Mouse (Mus musculus) heart, embryonic 15.5 days (tissue): ENCODE measurements around the gene Rex1bd. TPM values are rescaled to one million over a fixed set of nuclear protein-coding genes. Genes with fewer than 3 reads are reported as not detected.

Experiments
- ATAC-seq: fragments of 200-750 bp; cut with Nextera tagmentation; replicated peaks from 2 replicates; pipeline ENCODE4 v1.8.0; 2017; ENCODE audit warnings: low read depth, moderate TSS enrichment; ENCODE audit not compliant: insufficient number of reproducible peaks, insufficient read depth, low FRiP score
- H3K27ac ChIP-seq: fragments of 300-500 bp; sonication (generic); 2 replicates; pipeline ENCODE4 v1.5.1; 2015; ENCODE audit warnings: mild to moderate bottlenecking, inconsistent platforms
- H3K27me3 ChIP-seq: fragments of 300-500 bp; sonication (generic); 2 replicates; pipeline ENCODE4 v1.6.1; 2015; ENCODE audit warnings: inconsistent platforms
- H3K36me3 ChIP-seq: fragments of 300-500 bp; sonication (generic); 2 replicates; pipeline ENCODE4 v1.6.1; 2015; ENCODE audit warnings: mild to moderate bottlenecking, inconsistent platforms
- H3K4me1 ChIP-seq: fragments of 300-500 bp; sonication (generic); replicated peaks from 2 replicates; pipeline ENCODE4 v1.6.1; 2015; ENCODE audit warnings: inconsistent platforms
- H3K4me2 ChIP-seq: fragments of 300-500 bp; sonication (generic); 2 replicates; pipeline ENCODE4 v1.6.1; 2015; ENCODE audit warnings: inconsistent platforms, mild to moderate bottlenecking, moderate library complexity
- H3K4me3 ChIP-seq: fragments of 300-500 bp; sonication (generic); 2 replicates; pipeline ENCODE4 v1.5.1; 2015; ENCODE audit warnings: mild to moderate bottlenecking, inconsistent platforms
- H3K9ac ChIP-seq: fragments of 300-500 bp; sonication (generic); 2 replicates; pipeline ENCODE4 v1.6.1; 2015; ENCODE audit warnings: mild to moderate bottlenecking, inconsistent platforms
- H3K9me3 ChIP-seq: fragments of 300-500 bp; sonication (generic); replicated peaks from 2 replicates; pipeline ENCODE4 v1.6.1; 2016; ENCODE audit warnings: inconsistent platforms
- WGBS: fragments of 180-500 bp; shearing (Covaris S2); methylation state at CpG from one replicate; pipeline ENCODE4 v1.1.7; 2015; ENCODE audit warnings: mixed read lengths; 5-methylcytosine and 5-hydroxymethylcytosine counted together
- polyA plus RNA-seq: library from polyadenylated mRNA; unstranded; fragments of >200 nt; fragmentation: Nextera tagmentation; extraction: Ambion mirVana; gene quantifications from 2 replicates; pipeline ENCODE4 v1.2.1, GENCODE M21; 2015

The Rex1bd gene
- polyA plus RNA-seq, 1 experiment from 2014 or later, result 117 TPM

DNA sequence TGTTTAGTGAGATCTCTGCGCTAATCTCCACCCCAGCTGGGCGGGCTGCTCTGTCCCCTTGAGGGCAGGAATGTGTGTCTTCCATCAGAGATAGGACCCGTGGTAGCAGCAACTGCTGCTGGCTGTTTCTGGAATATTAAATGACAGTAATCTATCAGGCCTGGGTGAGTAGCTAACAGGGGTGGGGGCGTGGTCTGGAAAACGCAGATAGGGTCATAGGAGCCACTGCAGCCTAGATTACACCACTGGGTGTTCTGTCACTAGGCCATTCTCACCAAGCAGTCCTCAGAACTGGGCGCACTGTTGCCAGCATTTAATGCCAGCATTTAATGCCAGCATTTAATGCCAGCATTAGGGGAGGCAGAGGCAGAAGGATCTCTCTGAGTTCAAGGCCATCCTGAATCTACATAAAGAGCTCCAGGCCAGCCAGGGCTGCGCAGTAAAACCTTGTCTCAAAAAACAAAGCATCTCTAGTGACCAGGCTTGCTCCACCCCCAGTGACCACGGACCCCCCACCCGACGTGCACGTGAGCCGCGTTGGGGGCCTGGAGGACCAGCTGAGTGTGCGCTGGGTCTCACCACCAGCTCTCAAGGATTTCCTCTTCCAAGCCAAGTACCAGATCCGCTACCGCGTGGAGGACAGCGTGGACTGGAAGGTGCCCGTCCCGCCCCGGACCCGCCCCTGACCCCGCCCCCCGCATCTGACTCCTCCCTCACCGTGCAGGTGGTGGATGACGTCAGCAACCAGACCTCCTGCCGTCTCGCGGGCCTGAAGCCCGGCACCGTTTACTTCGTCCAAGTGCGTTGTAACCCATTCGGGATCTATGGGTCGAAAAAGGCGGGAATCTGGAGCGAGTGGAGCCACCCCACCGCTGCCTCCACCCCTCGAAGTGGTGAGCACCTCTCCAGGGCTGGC, 5.9 kb downstream of the Rex1bd start:
- Histone ChIP-seq H3K27ac (no peak overlapping the region), H3K4me1 (peaks cover 42% of the 10 kb centered on the region), H3K36me3 (no peaks in the 10 kb centered on the region), H3K4me3 (0 out of 2 replicates have a peak overlapping the region, but pooled peaks have one; percentile 2), H3K4me2 (peak overlapping the region; percentile 17; the same call in 1 of the 2 replicates), H3K9ac (no peak overlapping the region), H3K9me3 (no peaks in the 10 kb centered on the region), H3K27me3 (peaks cover 78% of the 10 kb centered on the region)
- WGBS, result 9% methylated on average over 39 of the region's 39 CpGs
- ATAC-seq, result no peak

- Histone ChIP-seq H3K4me2 (no peak overlapping the region), H3K4me3 (peak overlapping the region; percentile 6; the same call in 1 of the 2 replicates)
- WGBS, result 8% methylated on average over 12 of the region's 12 CpGs
Observed at GRCm38 (mm10) chr8:70495771-70496062, 10.8 kb downstream of the Rex1bd start.

DNA sequence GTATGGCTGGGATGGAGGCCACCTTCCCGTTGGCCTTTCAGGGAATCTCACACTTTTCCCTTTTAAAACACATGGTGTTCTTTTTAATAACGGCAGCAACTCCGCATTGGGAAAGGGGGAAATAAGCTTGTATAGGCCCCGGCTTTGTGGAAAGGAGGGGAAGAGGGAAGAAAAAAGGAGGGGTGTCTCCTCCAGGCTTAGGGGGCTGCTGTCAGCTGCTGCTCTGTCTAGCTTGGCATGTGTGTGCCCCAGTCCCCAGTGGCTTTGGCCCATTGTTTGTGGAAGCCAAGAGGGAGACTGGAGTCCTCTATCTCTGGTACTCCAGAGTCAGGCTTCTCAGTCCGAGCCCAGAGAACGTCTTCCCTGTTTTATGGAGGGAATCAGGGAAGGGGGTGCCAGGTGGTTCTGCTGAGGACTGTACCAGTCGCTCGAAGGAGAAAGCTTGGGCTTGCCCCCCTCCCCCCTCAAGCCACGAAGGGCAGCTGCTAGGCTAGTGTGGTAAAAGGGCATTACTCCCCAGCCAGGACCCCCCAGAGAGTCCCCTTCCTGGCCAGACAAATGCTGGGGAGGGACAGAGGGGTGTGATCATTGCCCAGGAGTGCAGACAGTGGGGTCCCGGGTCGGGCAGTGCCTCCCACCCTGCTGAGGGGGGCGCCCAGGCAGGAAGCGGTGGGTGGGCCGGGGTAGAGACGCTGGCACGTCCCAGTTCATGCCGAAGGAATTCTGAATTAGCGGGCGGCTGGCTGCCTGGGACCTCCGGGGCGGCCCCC, 11.4 kb downstream of the Rex1bd start:
- 6% methylated on average over 21 of the region's 21 CpGs for whole genome bisulfite sequencing
- 0 out of 2 replicates have a peak overlapping the region, but pooled peaks have one; percentile 3 for H3K9ac ChIP-seq

More at GRCm38 (mm10) chr8:70495771-70496062, 10.8 kb downstream of the Rex1bd start:
- peaks cover 35% of the 10 kb centered on the region for H3K4me1 ChIP-seq
- peaks cover 100% of the 10 kb centered on the region for H3K27me3 ChIP-seq
- H3K27ac ChIP-seq, result no peak overlapping the region
- ATAC-seq, result no peak
- H3K9ac ChIP-seq, result no peak overlapping the region
- no peaks in the 10 kb centered on the region for H3K9me3 ChIP-seq
- no peaks in the 10 kb centered on the region for H3K36me3 ChIP-seq

GRCm38 (mm10) chr8:70494416-70494945, 12.1 kb downstream of the Rex1bd start:
- no peak overlapping the region for H3K27ac ChIP-seq

More for the DNA sequence above, 11.4 kb downstream of the Rex1bd start:
- Histone ChIP-seq H3K36me3 (no peaks in the 10 kb centered on the region), H3K27me3 (peaks cover 100% of the 10 kb centered on the region), H3K4me1 (peaks cover 33% of the 10 kb centered on the region), H3K9me3 (no peaks in the 10 kb centered on the region), H3K27ac (no peak overlapping the region), H3K4me3 (peak overlapping the region; percentile 6; the same call in 1 of the 2 replicates), H3K4me2 (no peak overlapping the region)
- ATAC-seq, result no peak

GRCm38 (mm10) chr8:70493692-70494415, 12.7 kb downstream of the Rex1bd start:
- WGBS, result 3% methylated on average over 47 of the region's 47 CpGs

More at GRCm38 (mm10) chr8:70494416-70494945, 12.1 kb downstream of the Rex1bd start:
- Histone ChIP-seq H3K4me1 (peaks cover 36% of the 10 kb centered on the region), H3K4me2 (peak overlapping the region; percentile 80; the same call in 1 of the 2 replicates), H3K36me3 (no peaks in the 10 kb centered on the region), H3K9ac (no peak overlapping the region), H3K4me3 (peak overlapping the region; percentile 49), H3K27me3 (peaks cover 100% of the 10 kb centered on the region), H3K9me3 (no peaks in the 10 kb centered on the region)
- 3% methylated on average over 28 of the region's 28 CpGs for WGBS
- ATAC-seq, result no peak

GRCm38 (mm10) chr8:70492664-70493640, 13.6 kb downstream of the Rex1bd start, which contains the start of gene Crlf1:
Crlf1 (plus strand) TSS chr8:70493158.
- Histone ChIP-seq H3K4me1 (peaks cover 51% of the 10 kb centered on the region), H3K4me2 (peak within 1 kb of the TSS; percentile 80), H3K4me3 (peak within 1 kb of the TSS; percentile 49), H3K27me3 (peaks cover 100% of the 10 kb centered on the region), H3K9ac (peak within 1 kb of the TSS; percentile 10; the same call in 1 of the 2 replicates), H3K9me3 (no peaks in the 10 kb centered on the region), H3K36me3 (no peaks in the 10 kb centered on the region), H3K27ac (no peak within 1 kb of the TSS)
- ATAC-seq, result no peak
- WGBS, result under 1% methylated on average over 58 of the region's 93 CpGs

More at GRCm38 (mm10) chr8:70493692-70494415, 12.7 kb downstream of the Rex1bd start:
- peaks cover 100% of the 10 kb centered on the region for H3K27me3 ChIP-seq
- no peak overlapping the region for H3K9ac ChIP-seq
- ATAC-seq, result no peak
- H3K4me2 ChIP-seq, result peak overlapping the region; percentile 80
- no peaks in the 10 kb centered on the region for H3K36me3 ChIP-seq
- peaks cover 42% of the 10 kb centered on the region for H3K4me1 ChIP-seq
- peak overlapping the region; percentile 49 for H3K4me3 ChIP-seq
- no peaks in the 10 kb centered on the region for H3K9me3 ChIP-seq
- H3K27ac ChIP-seq, result no peak overlapping the region

- no peaks in the 10 kb centered on the region for H3K36me3 ChIP-seq
- H3K27ac ChIP-seq, result no peak overlapping the region
- no peak overlapping the region for H3K4me2 ChIP-seq
- no peak overlapping the region for H3K9ac ChIP-seq
- 5% methylated on average over 20 of the region's 20 CpGs for WGBS
- no peak overlapping the region for H3K4me3 ChIP-seq
- peaks cover 98% of the 10 kb centered on the region for H3K27me3 ChIP-seq
- H3K9me3 ChIP-seq, result no peaks in the 10 kb centered on the region
- ATAC-seq, result no peak
- H3K4me1 ChIP-seq, result peaks cover 60% of the 10 kb centered on the region
Observed at GRCm38 (mm10) chr8:70490880-70491495, 15.6 kb downstream of the Rex1bd start.

- no peaks in the 10 kb centered on the region for H3K36me3 ChIP-seq
- peak overlapping the region; percentile 40; the same call in 1 of the 2 replicates for H3K4me3 ChIP-seq
- WGBS, result 18% methylated on average over 10 of the region's 10 CpGs
- no peak for ATAC-seq
- H3K27me3 ChIP-seq, result peaks cover 98% of the 10 kb centered on the region
- no peaks in the 10 kb centered on the region for H3K9me3 ChIP-seq
- H3K4me1 ChIP-seq, result peaks cover 56% of the 10 kb centered on the region
- peak overlapping the region; percentile 62; the same call in 1 of the 2 replicates for H3K4me2 ChIP-seq
- no peak overlapping the region for H3K9ac ChIP-seq
- H3K27ac ChIP-seq, result no peak overlapping the region; the same call in 1 of the 2 replicates
Observed at GRCm38 (mm10) chr8:70490061-70490879, 16.3 kb downstream of the Rex1bd start.

DNA sequence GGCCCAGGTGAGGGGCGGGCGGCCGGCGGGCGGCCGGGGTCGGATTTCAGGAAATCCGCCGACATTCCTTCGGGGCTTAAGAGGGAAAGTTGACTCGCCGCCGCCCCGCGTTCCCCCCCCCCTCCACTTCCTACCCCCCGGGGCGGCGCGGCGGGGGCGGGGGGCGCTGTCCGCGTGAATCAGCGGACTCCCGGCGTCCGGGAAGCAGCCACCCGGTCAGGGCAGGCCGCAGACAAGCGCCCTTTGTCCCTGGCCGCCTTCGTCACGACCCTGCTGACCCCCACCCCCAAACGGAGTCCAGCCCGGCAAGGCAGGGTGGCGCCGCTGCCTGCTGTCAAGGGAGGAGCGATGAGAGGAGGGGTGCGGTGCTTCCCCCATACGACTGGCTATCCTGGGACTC, 17.0 kb downstream of the Rex1bd start:
- Histone ChIP-seq H3K27me3 (peaks cover 98% of the 10 kb centered on the region), H3K27ac (no peak overlapping the region; the same call in 1 of the 2 replicates), H3K4me2 (peak overlapping the region; percentile 62), H3K4me1 (peaks cover 56% of the 10 kb centered on the region), H3K9me3 (no peaks in the 10 kb centered on the region), H3K9ac (peak overlapping the region; percentile 25; the same call in 1 of the 2 replicates), H3K4me3 (peak overlapping the region; percentile 40), H3K36me3 (no peaks in the 10 kb centered on the region)
- ATAC-seq, result no peak
- WGBS, result under 1% methylated on average over 35 of the region's 41 CpGs
